Mouse (Mus musculus) kidney, embryonic 16.5 days (tissue): ENCODE results near the gene Nfil3. TPM values are rescaled to one million over a fixed set of nuclear protein-coding genes. Genes with fewer than 3 reads are reported as not detected.
A peak's percentile ranks its signal among the peaks of the same experiment; 100 is the strongest.

Experiments used
- ATAC-seq: fragments of 200-750 bp; cut with Nextera tagmentation; 2 replicates; pipeline ENCODE4 v1.8.0; 2017; ENCODE audit warnings: moderate TSS enrichment; ENCODE audit not compliant: low FRiP score, low TSS enrichment
- H3K27ac ChIP-seq: fragments of 300-500 bp; sonication (generic); 2 replicates; pipeline ENCODE4 v1.5.1; 2014; ENCODE audit warnings: low read length
- H3K27me3 ChIP-seq: fragments of 300-500 bp; sonication (generic); 2 replicates; pipeline ENCODE4 v1.6.1; 2014; ENCODE audit warnings: low read length, control low read depth, mixed read lengths; ENCODE audit not compliant: insufficient read depth
- H3K36me3 ChIP-seq: fragments of 300-500 bp; sonication (generic); 2 replicates; pipeline ENCODE4 v1.6.1; 2014; ENCODE audit warnings: low read length, control low read depth, mixed read lengths; ENCODE audit not compliant: insufficient read depth
- H3K4me1 ChIP-seq: fragments of 300-500 bp; sonication (generic); 2 replicates; pipeline ENCODE4 v1.6.1; 2014; ENCODE audit warnings: low read length, control low read depth, mixed read lengths; ENCODE audit not compliant: insufficient read depth
- H3K4me2 ChIP-seq: fragments of 300-500 bp; sonication (generic); replicated peaks from 2 replicates; pipeline ENCODE4 v1.6.1; 2014; ENCODE audit warnings: low read depth, low read length
- H3K4me3 ChIP-seq: fragments of 300-500 bp; sonication (generic); 2 replicates; pipeline ENCODE4 v1.5.1; 2014; ENCODE audit warnings: mild to moderate bottlenecking, low read length
- H3K9ac ChIP-seq: fragments of 300-500 bp; sonication (generic); replicated peaks from 2 replicates; pipeline ENCODE4 v1.6.1; 2014; ENCODE audit warnings: low read length
- H3K9me3 ChIP-seq: fragments of 300-500 bp; sonication (generic); 2 replicates; pipeline ENCODE4 v1.6.1; 2016; ENCODE audit warnings: low read length, control low read depth
- WGBS: fragments of 180-500 bp; shearing (Covaris S2); extraction: QIAGEN DNeasy Blood & Tissue Kit; methylation state at CpG from one replicate; pipeline ENCODE4 v1.1.7; 2014; 5-methylcytosine and 5-hydroxymethylcytosine counted together
- polyA plus RNA-seq: library from polyadenylated mRNA; unstranded; fragments of >200 nt; fragmentation: Nextera tagmentation; extraction: Ambion mirVana; gene quantifications from 2 replicates; pipeline ENCODE4 v1.2.1, GENCODE M21; 2015

Nfil3 gene
- polyA plus RNA-seq, 1 experiment from 2014 or later = 21.4 TPM

- Histone ChIP-seq H3K27ac (no peak overlapping the region), H3K4me2 (peak overlapping the region; percentile 21; the same call in 1 of the 2 replicates), H3K9me3 (no peaks in the 10 kb centered on the region), H3K4me3 (no peak overlapping the region), H3K4me1 (peaks cover 37% of the 10 kb centered on the region), H3K36me3 (no peaks in the 10 kb centered on the region), H3K27me3 (no peaks in the 10 kb centered on the region; the same call in 1 of the 2 replicates), H3K9ac (no peak overlapping the region)
- no peak for ATAC-seq
- WGBS = 79% methylated on average over 9 of the region's 9 CpGs
Observed at GRCm38 (mm10) chr13:52977221-52977609, 3.7 kb downstream of the Nfil3 start.

DNA sequence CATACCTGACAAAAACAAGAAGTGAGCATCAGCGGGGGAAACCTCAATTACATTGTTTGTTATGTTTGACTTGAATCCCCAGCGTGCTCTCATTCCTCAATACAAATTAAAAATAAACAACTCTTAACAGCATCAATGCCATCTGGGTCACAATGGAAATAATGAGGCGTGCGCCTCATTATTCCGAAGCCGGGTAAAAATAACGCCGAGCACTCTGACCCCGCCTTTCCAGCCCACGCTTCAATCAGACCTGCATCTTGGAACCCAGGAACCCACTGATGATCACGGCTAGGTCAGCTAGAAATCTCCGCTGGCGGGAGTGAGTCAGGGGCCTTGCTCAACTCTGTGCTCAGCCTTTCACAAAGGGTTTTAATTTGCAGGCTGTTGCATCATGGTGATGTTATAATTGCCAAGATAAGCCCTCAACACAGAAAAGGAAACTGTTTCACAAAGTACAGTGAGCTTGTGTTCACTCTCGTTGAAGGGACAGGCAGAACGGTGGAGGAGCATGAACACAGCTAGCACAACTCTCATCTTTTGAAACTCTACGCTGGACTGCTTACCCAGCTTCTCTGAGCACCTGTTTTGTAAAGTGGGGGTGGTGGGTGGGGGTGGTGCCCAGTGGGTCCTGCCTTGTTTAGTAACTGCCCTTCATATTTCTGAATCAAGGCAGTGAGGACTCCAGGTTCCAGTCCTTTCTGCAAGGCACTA lies 4.2 kb downstream of the Nfil3 start:
- Histone ChIP-seq H3K36me3 (no peaks in the 10 kb centered on the region), H3K27ac (no peak overlapping the region), H3K4me2 (peak overlapping the region; percentile 21), H3K4me3 (no peak overlapping the region), H3K9ac (no peak overlapping the region; the same call in 1 of the 2 replicates), H3K9me3 (no peaks in the 10 kb centered on the region), H3K4me1 (peaks cover 31% of the 10 kb centered on the region), H3K27me3 (no peaks in the 10 kb centered on the region)
- 33% methylated on average over 16 of the region's 16 CpGs for WGBS
- ATAC-seq = no peak

GRCm38 (mm10) chr13:52976130-52976509 lies 4.8 kb downstream of the Nfil3 start:
- no peak for ATAC-seq
- Histone ChIP-seq H3K27ac (no peak overlapping the region), H3K4me2 (peak overlapping the region; percentile 21), H3K9ac (no peak overlapping the region), H3K4me3 (no peak overlapping the region), H3K27me3 (no peaks in the 10 kb centered on the region), H3K9me3 (no peaks in the 10 kb centered on the region), H3K36me3 (no peaks in the 10 kb centered on the region), H3K4me1 (peaks cover 27% of the 10 kb centered on the region)
- WGBS = 28% methylated on average over 8 of the region's 8 CpGs

- H3K27me3 ChIP-seq = no peaks in the 10 kb centered on the region
- WGBS = 65% methylated on average over 3 of the region's 3 CpGs
- no peak overlapping the region for H3K4me3 ChIP-seq
- H3K36me3 ChIP-seq = no peaks in the 10 kb centered on the region
- no peak overlapping the region for H3K4me2 ChIP-seq
- no peaks in the 10 kb centered on the region for H3K9me3 ChIP-seq
- no peak overlapping the region for H3K9ac ChIP-seq
- ATAC-seq = 0 out of 2 replicates have a peak, but pooled peaks have one; percentile 46
- H3K4me1 ChIP-seq = peaks cover 27% of the 10 kb centered on the region
- no peak overlapping the region for H3K27ac ChIP-seq
Observed at GRCm38 (mm10) chr13:52974676-52975075, 6.2 kb downstream of the Nfil3 start.

- H3K27me3 ChIP-seq = no peaks in the 10 kb centered on the region
- no peaks in the 10 kb centered on the region for H3K9me3 ChIP-seq
- peaks cover 27% of the 10 kb centered on the region for H3K4me1 ChIP-seq
- ATAC-seq = no peak
- H3K36me3 ChIP-seq = peaks cover 4% of the 10 kb centered on the region; the same call in 1 of the 2 replicates
- H3K27ac ChIP-seq = no peak overlapping the region
- H3K9ac ChIP-seq = no peak overlapping the region
- no peak overlapping the region for H3K4me2 ChIP-seq
- no peak overlapping the region for H3K4me3 ChIP-seq
- 94% methylated on average over 10 of the region's 10 CpGs for WGBS
Observed at GRCm38 (mm10) chr13:52973427-52973826, 7.4 kb downstream of the Nfil3 start.

DNA sequence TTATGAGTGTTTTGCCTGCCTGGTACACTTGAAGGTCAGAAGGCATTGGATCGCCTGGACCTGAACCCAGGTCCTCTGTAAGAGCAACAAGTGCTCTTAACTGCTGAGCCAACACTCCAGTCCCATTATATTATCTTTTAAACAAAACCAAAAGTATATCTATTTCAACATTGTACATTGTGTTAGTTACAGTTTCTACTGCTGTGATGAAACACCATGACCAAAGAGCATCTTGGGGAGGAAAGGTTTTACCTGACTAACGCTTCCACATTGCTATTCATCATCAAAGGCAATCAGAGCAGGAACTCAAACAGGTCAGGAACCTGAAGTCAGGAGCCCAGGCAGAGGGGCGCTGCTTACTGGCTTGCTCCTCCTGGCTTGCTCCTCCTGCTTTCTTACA lies 8.2 kb downstream of the Nfil3 start:
- Histone ChIP-seq H3K27me3 (no peaks in the 10 kb centered on the region), H3K4me3 (no peak overlapping the region), H3K4me2 (no peak overlapping the region), H3K9me3 (no peaks in the 10 kb centered on the region), H3K4me1 (peaks cover 20% of the 10 kb centered on the region), H3K36me3 (peaks cover 11% of the 10 kb centered on the region), H3K27ac (no peak overlapping the region), H3K9ac (no peak overlapping the region)
- WGBS = 94% methylated on average over 3 of the region's 3 CpGs
- ATAC-seq = no peak

- H3K4me1 ChIP-seq = peaks cover 4% of the 10 kb centered on the region
- peaks cover 27% of the 10 kb centered on the region for H3K36me3 ChIP-seq
- no peaks in the 10 kb centered on the region for H3K27me3 ChIP-seq
- H3K27ac ChIP-seq = no peak overlapping the region
- ATAC-seq = no peak
- H3K4me2 ChIP-seq = no peak overlapping the region
- no peaks in the 10 kb centered on the region for H3K9me3 ChIP-seq
- 81% methylated on average over 6 of the region's 6 CpGs for WGBS
- no peak overlapping the region for H3K4me3 ChIP-seq
- H3K9ac ChIP-seq = no peak overlapping the region
Observed at GRCm38 (mm10) chr13:52970876-52971275, 10.0 kb downstream of the Nfil3 start.

DNA sequence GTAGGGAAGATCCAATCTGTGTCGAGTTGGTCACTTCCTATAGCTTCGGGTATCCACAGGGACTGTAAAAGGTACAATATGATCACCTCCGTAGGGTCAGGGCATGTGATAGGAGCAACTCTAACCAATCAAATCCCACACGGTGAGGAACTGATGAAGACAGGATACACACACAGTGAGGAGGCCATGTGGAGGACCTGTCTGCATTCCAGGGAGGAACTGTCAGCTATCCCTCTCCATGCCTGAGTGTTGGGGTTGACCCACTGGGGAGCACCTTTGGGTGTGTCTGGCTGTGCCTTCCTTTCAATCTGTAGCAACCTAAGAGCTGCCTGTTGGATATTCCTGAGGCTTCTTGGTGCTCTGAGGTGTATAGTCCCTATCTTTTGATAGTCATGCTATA lies 18.0 kb downstream of the Nfil3 start:
- no peaks in the 10 kb centered on the region for H3K4me1 ChIP-seq
- no peak overlapping the region for H3K9ac ChIP-seq
- H3K4me3 ChIP-seq = no peak overlapping the region
- no peak for ATAC-seq
- no peak overlapping the region for H3K27ac ChIP-seq
- no peaks in the 10 kb centered on the region for H3K27me3 ChIP-seq
- H3K36me3 ChIP-seq = peaks cover 26% of the 10 kb centered on the region
- H3K9me3 ChIP-seq = no peaks in the 10 kb centered on the region
- H3K4me2 ChIP-seq = no peak overlapping the region
- 88% methylated on average over 4 of the region's 4 CpGs for WGBS

- no peak overlapping the region for H3K9ac ChIP-seq
- WGBS = 86% methylated on average over 6 of the region's 6 CpGs
- peaks cover 20% of the 10 kb centered on the region for H3K36me3 ChIP-seq
- no peak overlapping the region for H3K27ac ChIP-seq
- H3K4me3 ChIP-seq = no peak overlapping the region
- no peaks in the 10 kb centered on the region for H3K9me3 ChIP-seq
- no peaks in the 10 kb centered on the region for H3K27me3 ChIP-seq
- no peaks in the 10 kb centered on the region for H3K4me1 ChIP-seq
- no peak overlapping the region for H3K4me2 ChIP-seq
- no peak for ATAC-seq
Observed at GRCm38 (mm10) chr13:52962361-52962760, 18.5 kb downstream of the Nfil3 start.

DNA sequence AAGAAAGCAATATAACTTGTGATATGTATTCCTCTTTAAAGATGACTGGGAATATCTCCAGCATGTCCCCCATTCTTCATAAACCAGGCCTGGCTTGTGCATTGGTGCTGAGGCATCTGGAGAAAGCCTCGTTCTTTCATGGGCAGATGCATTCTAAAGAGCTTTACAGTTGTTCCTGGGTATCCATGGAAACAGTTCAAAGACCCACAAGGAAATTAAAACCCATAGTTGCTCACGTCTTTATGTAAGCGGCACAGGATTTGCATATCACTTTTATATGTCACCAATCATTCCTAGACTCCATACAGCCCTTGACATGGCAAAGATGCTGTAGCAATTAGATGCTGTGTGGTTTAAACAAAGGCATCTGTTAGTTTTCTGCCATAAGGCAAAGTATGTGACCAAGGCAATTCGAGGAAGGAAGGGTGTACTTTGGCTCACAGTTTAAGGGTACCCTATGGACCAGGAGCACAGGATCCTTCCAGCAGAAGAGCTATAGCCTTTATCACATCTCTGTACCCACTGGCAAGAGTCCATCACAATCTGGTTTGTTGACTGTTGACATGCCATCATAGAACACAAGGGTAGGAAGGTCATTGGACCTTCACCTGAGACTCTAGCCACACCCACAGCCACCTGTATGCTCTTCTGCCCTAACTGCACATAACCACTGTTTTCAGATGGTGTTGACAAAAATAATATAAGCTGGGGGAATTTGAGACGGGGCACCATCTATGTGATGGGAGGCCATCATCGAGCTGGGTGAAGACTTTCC lies 26.9 kb downstream of the Nfil3 start:
- Histone ChIP-seq H3K4me1 (no peaks in the 10 kb centered on the region), H3K27ac (no peak overlapping the region), H3K9me3 (no peaks in the 10 kb centered on the region), H3K4me2 (no peak overlapping the region), H3K36me3 (no peaks in the 10 kb centered on the region), H3K4me3 (no peak overlapping the region), H3K9ac (no peak overlapping the region), H3K27me3 (no peaks in the 10 kb centered on the region)
- ATAC-seq = no peak
- 85% methylated on average over 6 of the region's 6 CpGs for WGBS
